Comparison of ENCODE assay signal across 27 mouse cellular contexts in genomic region chr1:106569674-106570073, GRCm38 (mm10).
DNase-seq lines count a peak whose midpoint lies in the region; ATAC-seq and TF ChIP-seq lines count a peak whose summit lies in the region.
"Had no signal": no experiment of that assay in that cellular context is flagged by ENCODE, and none has a peak within 500 bp of the region (broad histone marks: within the 10 kb centered on the region; RNA-seq: fewer than 3 reads in every experiment).

No protein-coding gene starts in this region.

- H3K27ac ChIP-seq in lung, embryonic 14.5 days (ENCODE audit: low read depth), result peak overlapping the region; percentile 60; the same call in 1 of the 2 replicates
- H3K27ac ChIP-seq: embryonic facial prominence, embryonic 12.5 days; hindbrain, embryonic 15.5 days; layer of hippocampus, adult 2 months; limb, embryonic 12.5 days; neural tube, embryonic 12.5 days had no signal

- H3K36me3 ChIP-seq in lung, embryonic 14.5 days (ENCODE audit: insufficient read depth), result no peaks in the 10 kb centered on the region
- H3K36me3 ChIP-seq: embryonic facial prominence, embryonic 12.5 days; hindbrain, embryonic 15.5 days; limb, embryonic 12.5 days; neural tube, embryonic 12.5 days had no signal

- no peak overlapping the region for H3K4me2 ChIP-seq in lung, embryonic 14.5 days
- H3K4me2 ChIP-seq: embryonic facial prominence, embryonic 12.5 days; hindbrain, embryonic 15.5 days; limb, embryonic 12.5 days; liver, embryonic 11.5 days; neural tube, embryonic 12.5 days had no signal

- 47% methylated on average over 6 of the region's 6 CpGs for WGBS in lung, embryonic 14.5 days

- DNase-seq in lung, embryonic 14.5 days, result peak; percentile 73
- no peak for DNase-seq in lung, postnatal 36 days
- peak; percentile 77 to 81 for DNase-seq in spleen, postnatal 36 days (ENCODE audit: low spot score in 2 of 2)
- DNase-seq in spleen, postnatal 14 days (ENCODE audit: low spot score in 2 of 2), result no peak
- peak; percentile 82 for DNase-seq in induced T-regulatory cell, adult 2 months (ENCODE audit: low read depth)
- DNase-seq in urinary bladder, postnatal 25 days (ENCODE audit: low spot score), result no peak
- no peak for DNase-seq in embryo, embryonic 10 days (ENCODE audit: low spot score)
- DNase-seq in left cerebral cortex, adult 18-20 months (ENCODE audit: low spot score in 2 of 2), result no peak
- DNase-seq: adrenal gland, adult 2 months; cerebellum, adult 11-12 months; forebrain, postnatal 0 days; gastrocnemius, postnatal 25 days; heart, postnatal 4 days; kidney, adult 9 months; kidney, postnatal 25 days; layer of hippocampus, postnatal 36 days; midbrain, embryonic 14.5 days; retina, postnatal 1 day; right cerebral cortex, postnatal 25 days; thymus, postnatal 14 days had no signal

- H3K4me3 ChIP-seq in lung, embryonic 14.5 days (ENCODE audit: low read depth, low read length), result no peak overlapping the region
- H3K4me3 ChIP-seq: embryonic facial prominence, embryonic 12.5 days; hindbrain, embryonic 15.5 days; layer of hippocampus, adult 2 months; limb, embryonic 12.5 days; neural tube, embryonic 12.5 days had no signal

- no peaks in the 10 kb centered on the region for H3K27me3 ChIP-seq in lung, embryonic 14.5 days (ENCODE audit: insufficient read depth, low read length)
- H3K27me3 ChIP-seq: embryonic facial prominence, embryonic 12.5 days; hindbrain, embryonic 15.5 days; limb, embryonic 12.5 days; neural tube, embryonic 12.5 days had no signal

- H3K9ac ChIP-seq in lung, embryonic 14.5 days, result no peak overlapping the region
- H3K9ac ChIP-seq: embryonic facial prominence, embryonic 12.5 days; forebrain, postnatal 0 days; hindbrain, embryonic 15.5 days; limb, embryonic 12.5 days; neural tube, embryonic 12.5 days had no signal

- TF ChIP-seq CTCF in lung, embryonic 14.5 days (IDR thresholded peaks at IDR 0.05; ENCODE audit: low read depth), result no peak

- no peaks in the 10 kb centered on the region for H3K9me3 ChIP-seq in lung, embryonic 14.5 days (ENCODE audit: low read depth, low read length)
- H3K9me3 ChIP-seq: embryonic facial prominence, embryonic 12.5 days; hindbrain, embryonic 15.5 days; limb, embryonic 12.5 days; neural tube, embryonic 12.5 days had no signal

- H3K4me1 ChIP-seq in lung, embryonic 14.5 days (ENCODE audit: insufficient read depth), result peaks cover 18% of the 10 kb centered on the region
- H3K4me1 ChIP-seq: hindbrain, embryonic 15.5 days; neural tube, embryonic 12.5 days had no signal

- no peak; the same call in 1 of the 2 replicates for ATAC-seq in lung, embryonic 14.5 days (ENCODE audit: insufficient read depth)
- ATAC-seq: intestine, embryonic 16.5 days had no signal

Comparison
In these comparisons a context has a peak if more than half of its experiments do, and no peak if none do; other contexts are left out.
1. DNase-seq: peak in lung, embryonic 14.5 days (single experiment), spleen, postnatal 36 days (2 of 2) and induced T-regulatory cell, adult 2 months (single experiment); none in lung, postnatal 36 days (single experiment), spleen, postnatal 14 days (0 of 2), urinary bladder, postnatal 25 days (single experiment), embryo, embryonic 10 days (single experiment) and left cerebral cortex, adult 18-20 months (0 of 2).